Mouse (Mus musculus) kidney, embryonic 16.5 days (tissue): ENCODE data around the gene Wdr38. TPM values are rescaled to one million over a fixed set of nuclear protein-coding genes. Genes with fewer than 3 reads are reported as not detected.
"Not testable (repeated sequence)": the region's sequence is repeated elsewhere in the genome, so short reads cannot be mapped to it uniquely, and the experiment has no call there.

Experiments used
- ATAC-seq: fragments of 200-750 bp; cut with Nextera tagmentation; 2 replicates; pipeline ENCODE4 v1.8.0; 2017; ENCODE audit warnings: moderate TSS enrichment; ENCODE audit not compliant: low FRiP score, low TSS enrichment
- H3K27ac ChIP-seq: fragments of 300-500 bp; sonication (generic); 2 replicates; pipeline ENCODE4 v1.5.1; 2014; ENCODE audit warnings: low read length
- H3K27me3 ChIP-seq: fragments of 300-500 bp; sonication (generic); 2 replicates; pipeline ENCODE4 v1.6.1; 2014; ENCODE audit warnings: low read length, control low read depth, mixed read lengths; ENCODE audit not compliant: insufficient read depth
- H3K36me3 ChIP-seq: fragments of 300-500 bp; sonication (generic); 2 replicates; pipeline ENCODE4 v1.6.1; 2014; ENCODE audit warnings: low read length, control low read depth, mixed read lengths; ENCODE audit not compliant: insufficient read depth
- H3K4me1 ChIP-seq: fragments of 300-500 bp; sonication (generic); 2 replicates; pipeline ENCODE4 v1.6.1; 2014; ENCODE audit warnings: low read length, control low read depth, mixed read lengths; ENCODE audit not compliant: insufficient read depth
- H3K4me2 ChIP-seq: fragments of 300-500 bp; sonication (generic); replicated peaks from 2 replicates; pipeline ENCODE4 v1.6.1; 2014; ENCODE audit warnings: low read depth, low read length
- H3K4me3 ChIP-seq: fragments of 300-500 bp; sonication (generic); 2 replicates; pipeline ENCODE4 v1.5.1; 2014; ENCODE audit warnings: mild to moderate bottlenecking, low read length
- H3K9ac ChIP-seq: fragments of 300-500 bp; sonication (generic); replicated peaks from 2 replicates; pipeline ENCODE4 v1.6.1; 2014; ENCODE audit warnings: low read length
- H3K9me3 ChIP-seq: fragments of 300-500 bp; sonication (generic); 2 replicates; pipeline ENCODE4 v1.6.1; 2016; ENCODE audit warnings: low read length, control low read depth
- WGBS: fragments of 180-500 bp; shearing (Covaris S2); extraction: QIAGEN DNeasy Blood & Tissue Kit; methylation state at CpG from one replicate; pipeline ENCODE4 v1.1.7; 2014; 5-methylcytosine and 5-hydroxymethylcytosine counted together
- polyA plus RNA-seq: library from polyadenylated mRNA; unstranded; fragments of >200 nt; fragmentation: Nextera tagmentation; extraction: Ambion mirVana; gene quantifications from 2 replicates; pipeline ENCODE4 v1.2.1, GENCODE M21; 2015

The Wdr38 gene
- polyA plus RNA-seq, 1 experiment from 2014 or later, result 1.2 TPM

- Histone ChIP-seq H3K36me3 (peaks cover 36% of the 10 kb centered on the region), H3K4me1 (peaks cover 45% of the 10 kb centered on the region), H3K4me3 (peak within 1 kb of the TSS; percentile 90), H3K4me2 (peak within 1 kb of the TSS; percentile 96), H3K9me3 (no peaks in the 10 kb centered on the region), H3K9ac (peak within 1 kb of the TSS; percentile 93), H3K27ac (peak within 1 kb of the TSS; percentile 90), H3K27me3 (no peaks in the 10 kb centered on the region)
- WGBS, result under 1% methylated on average over 58 of the region's 58 CpGs
- ATAC-seq, result peak; percentile 86
Observed at GRCm38 (mm10) chr2:39004880-39005435, 7.7 kb downstream of the Wdr38 start, which contains the start of gene Arpc5l. Arpc5l (plus strand) TSS chr2:39005348.

GRCm38 (mm10) chr2:39005574-39006079 lies 8.4 kb downstream of the Wdr38 start, which contains the start of gene Rpl35:
Rpl35 (minus strand) TSS chr2:39005624.
- no peaks in the 10 kb centered on the region for H3K27me3 ChIP-seq
- peak within 1 kb of the TSS; percentile 96 for H3K4me2 ChIP-seq
- H3K9ac ChIP-seq, result peak within 1 kb of the TSS; percentile 93
- peak within 1 kb of the TSS; percentile 90 for H3K27ac ChIP-seq
- H3K9me3 ChIP-seq, result no peaks in the 10 kb centered on the region
- no peak for ATAC-seq
- WGBS, result 8% methylated on average over 15 of the region's 15 CpGs
- peaks cover 29% of the 10 kb centered on the region for H3K36me3 ChIP-seq
- H3K4me1 ChIP-seq, result peaks cover 45% of the 10 kb centered on the region
- peak within 1 kb of the TSS; percentile 90 for H3K4me3 ChIP-seq

- 0 out of 2 replicates have a peak overlapping the region, but pooled peaks have one; percentile 3 for H3K9ac ChIP-seq
- no peaks in the 10 kb centered on the region for H3K27me3 ChIP-seq
- H3K36me3 ChIP-seq, result peaks cover 23% of the 10 kb centered on the region
- no peak for ATAC-seq
- 92% methylated on average over 14 of the region's 14 CpGs for WGBS
- peak overlapping the region; percentile 96 for H3K4me2 ChIP-seq
- H3K9me3 ChIP-seq, result no peaks in the 10 kb centered on the region
- peak overlapping the region; percentile 90; the same call in 1 of the 2 replicates for H3K4me3 ChIP-seq
- no peak overlapping the region for H3K27ac ChIP-seq
- H3K4me1 ChIP-seq, result peaks cover 45% of the 10 kb centered on the region
Observed at GRCm38 (mm10) chr2:39006149-39006730, 9.0 kb downstream of the Wdr38 start.

GRCm38 (mm10) chr2:39007865-39008264 lies 10.6 kb downstream of the Wdr38 start:
- Histone ChIP-seq H3K4me3 (peak overlapping the region; percentile 80), H3K9ac (peak overlapping the region; percentile 83), H3K4me1 (peaks cover 38% of the 10 kb centered on the region), H3K27me3 (no peaks in the 10 kb centered on the region), H3K4me2 (peak overlapping the region; percentile 85), H3K27ac (peak overlapping the region; percentile 95), H3K36me3 (peaks cover 13% of the 10 kb centered on the region), H3K9me3 (no peaks in the 10 kb centered on the region)
- ATAC-seq, result peak; percentile 85
- under 1% methylated on average over 44 of the region's 44 CpGs for WGBS

- H3K4me1 ChIP-seq, result peaks cover 32% of the 10 kb centered on the region
- ATAC-seq, result peak; percentile 62
- peak overlapping the region; percentile 83 for H3K9ac ChIP-seq
- no peaks in the 10 kb centered on the region for H3K9me3 ChIP-seq
- H3K36me3 ChIP-seq, result peaks cover 10% of the 10 kb centered on the region
- peak overlapping the region; percentile 80 for H3K4me3 ChIP-seq
- H3K27me3 ChIP-seq, result no peaks in the 10 kb centered on the region
- H3K27ac ChIP-seq, result peak overlapping the region; percentile 95
- WGBS, result under 1% methylated on average over 22 of the region's 25 CpGs
- H3K4me2 ChIP-seq, result peak overlapping the region; percentile 85
Observed at GRCm38 (mm10) chr2:39008350-39008851, 11.1 kb downstream of the Wdr38 start.

GRCm38 (mm10) chr2:39008954-39009365 lies 11.7 kb downstream of the Wdr38 start:
- peak overlapping the region; percentile 80 for H3K4me3 ChIP-seq
- H3K36me3 ChIP-seq, result peaks cover 13% of the 10 kb centered on the region
- WGBS, result 2% methylated on average over 3 of the region's 3 CpGs
- no peaks in the 10 kb centered on the region for H3K9me3 ChIP-seq
- H3K27ac ChIP-seq, result peak overlapping the region; percentile 95
- peak overlapping the region; percentile 83 for H3K9ac ChIP-seq
- no peak for ATAC-seq
- H3K27me3 ChIP-seq, result no peaks in the 10 kb centered on the region
- peak overlapping the region; percentile 85 for H3K4me2 ChIP-seq
- peaks cover 27% of the 10 kb centered on the region for H3K4me1 ChIP-seq

GRCm38 (mm10) chr2:39010144-39010543 lies 12.9 kb downstream of the Wdr38 start:
- not testable (repeated sequence) for H3K4me2 ChIP-seq, H3K27me3 ChIP-seq, H3K9me3 ChIP-seq, ATAC-seq, H3K9ac ChIP-seq, H3K4me3 ChIP-seq, H3K27ac ChIP-seq
- H3K4me1 ChIP-seq, result peaks cover 24% of the 10 kb centered on the region
- H3K36me3 ChIP-seq, result peaks cover 19% of the 10 kb centered on the region
- WGBS, result 96% methylated on average over 4 of the region's 5 CpGs

- H3K27ac ChIP-seq, result no peak overlapping the region
Observed at GRCm38 (mm10) chr2:39011264-39011663, 14.0 kb downstream of the Wdr38 start.

GRCm38 (mm10) chr2:39011971-39012370 lies 14.7 kb downstream of the Wdr38 start:
- 90% methylated on average over 3 of the region's 3 CpGs for WGBS
- H3K9ac ChIP-seq, result no peak overlapping the region
- no peaks in the 10 kb centered on the region for H3K27me3 ChIP-seq
- peaks cover 32% of the 10 kb centered on the region for H3K36me3 ChIP-seq
- no peak overlapping the region for H3K4me3 ChIP-seq
- no peaks in the 10 kb centered on the region for H3K9me3 ChIP-seq
- ATAC-seq, result no peak
- peaks cover 15% of the 10 kb centered on the region for H3K4me1 ChIP-seq
- no peak overlapping the region for H3K27ac ChIP-seq
- no peak overlapping the region for H3K4me2 ChIP-seq

More at GRCm38 (mm10) chr2:39011264-39011663, 14.0 kb downstream of the Wdr38 start:
- no peak overlapping the region for H3K4me3 ChIP-seq
- ATAC-seq, result no peak
- H3K36me3 ChIP-seq, result peaks cover 27% of the 10 kb centered on the region
- no peaks in the 10 kb centered on the region for H3K27me3 ChIP-seq
- H3K4me2 ChIP-seq, result no peak overlapping the region
- peaks cover 17% of the 10 kb centered on the region for H3K4me1 ChIP-seq
- H3K9ac ChIP-seq, result no peak overlapping the region
- no peaks in the 10 kb centered on the region for H3K9me3 ChIP-seq
